Mouse (Mus musculus): ENCODE measurements around the gene Adgrg1.
A peak's percentile ranks its signal among the peaks of the same experiment; 100 is the strongest.

The Adgrg1 gene

GRCm38 (mm10) chr8:95041883-95042784, 67.6 kb downstream of the Adgrg1 start:
- DNase-seq (ENCODE audit: low spot score): no peak

DNA sequence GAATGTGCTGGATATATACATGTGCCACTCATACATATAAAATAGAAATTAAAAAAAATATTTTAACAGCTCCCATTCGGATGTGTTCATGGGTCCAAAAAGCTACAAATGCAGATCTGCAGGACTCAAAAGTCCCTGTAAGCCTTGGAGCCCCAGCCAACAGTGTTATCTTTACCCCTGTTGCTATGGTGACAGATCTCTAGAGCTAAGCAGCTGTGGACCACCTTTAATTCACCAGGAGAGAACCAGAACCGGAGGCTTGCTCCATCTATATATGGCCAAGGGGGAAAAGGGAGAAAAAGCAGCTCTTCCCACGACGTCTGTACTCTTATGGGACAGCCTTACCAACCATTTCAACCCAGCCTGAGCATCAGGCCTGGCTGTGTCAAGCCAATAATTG, 70.3 kb downstream of the Adgrg1 start:
- DNase-seq (ENCODE audit: low spot score): no peak

DNA sequence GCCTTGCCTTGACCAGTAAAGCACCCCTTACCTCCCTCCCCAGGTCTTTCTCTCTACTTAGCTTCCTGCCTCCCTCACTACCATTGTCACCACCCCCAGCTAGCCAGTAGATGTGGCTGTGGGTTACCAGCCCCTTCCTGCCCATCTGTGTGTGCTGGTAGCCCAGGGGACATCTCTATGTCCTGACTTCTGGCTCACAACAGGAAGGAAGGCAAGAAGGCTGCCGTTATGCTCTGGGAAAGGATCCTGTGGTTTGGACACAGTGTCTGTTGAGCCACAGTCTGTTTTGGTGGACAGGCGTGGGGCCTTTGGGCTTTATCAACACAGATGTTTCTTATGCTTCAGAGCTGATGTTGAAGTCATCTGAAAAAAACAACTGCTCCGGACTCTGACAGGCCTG, 72.4 kb downstream of the Adgrg1 start:
- DNase-seq (ENCODE audit: low spot score): no peak

GRCm38 (mm10) chr8:95047884-95048680, 73.5 kb downstream of the Adgrg1 start:
- DNase-seq (ENCODE audit: low spot score): no peak

DNA sequence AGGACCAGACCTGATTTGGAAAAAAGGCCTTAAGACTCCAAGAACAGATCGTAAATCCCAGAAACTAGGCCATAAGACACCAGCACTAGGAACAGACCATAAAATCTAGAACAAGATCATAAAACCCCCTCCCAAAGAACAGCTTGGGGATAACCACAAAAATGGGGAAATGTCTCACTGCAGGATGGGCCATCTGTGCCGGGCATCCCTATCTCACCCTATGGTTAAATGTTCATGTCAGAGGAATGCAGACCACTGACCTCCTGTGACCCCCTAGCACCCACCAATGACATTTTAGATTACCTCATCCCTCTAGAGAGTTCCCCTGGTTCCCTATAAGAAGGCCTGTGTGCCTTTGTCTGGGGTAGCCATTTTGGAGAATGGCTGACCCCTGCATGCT, 75.1 kb downstream of the Adgrg1 start:
- DNase-seq (ENCODE audit: low spot score): no peak

DNA sequence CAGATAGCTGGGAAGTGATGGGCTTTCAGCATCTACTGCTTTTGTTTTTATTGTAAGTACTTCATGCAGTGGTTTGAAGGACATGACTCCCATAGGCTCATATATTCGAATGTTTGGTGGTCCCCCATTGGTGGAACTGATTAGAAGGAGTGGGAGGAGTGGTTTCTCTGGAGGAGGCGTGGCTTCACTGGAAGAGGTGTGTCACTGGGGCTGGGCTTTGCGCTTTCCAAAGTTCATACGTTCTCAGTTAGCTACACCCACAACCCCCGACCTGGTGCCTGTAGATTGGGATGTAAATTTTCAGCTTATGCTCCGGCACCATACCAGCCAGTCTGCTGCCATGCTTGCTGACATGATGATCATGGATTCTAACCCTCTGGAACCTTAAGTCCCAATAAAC, 79.9 kb downstream of the Adgrg1 start:
- no peak for DNase-seq (ENCODE audit: low spot score)

GRCm38 (mm10) chr8:95054927-95055510, 80.5 kb downstream of the Adgrg1 start, which contains the start of gene Drc7:
Drc7 (plus strand) TSS chr8:95055103.
- DNase-seq (ENCODE audit: low spot score): peak; percentile 53

- DNase-seq (ENCODE audit: low spot score): no peak
Observed at GRCm38 (mm10) chr8:95056414-95056813, 81.9 kb downstream of the Adgrg1 start.

GRCm38 (mm10) chr8:95058661-95059060, 84.1 kb downstream of the Adgrg1 start:
- DNase-seq (ENCODE audit: low spot score): no peak

DNA sequence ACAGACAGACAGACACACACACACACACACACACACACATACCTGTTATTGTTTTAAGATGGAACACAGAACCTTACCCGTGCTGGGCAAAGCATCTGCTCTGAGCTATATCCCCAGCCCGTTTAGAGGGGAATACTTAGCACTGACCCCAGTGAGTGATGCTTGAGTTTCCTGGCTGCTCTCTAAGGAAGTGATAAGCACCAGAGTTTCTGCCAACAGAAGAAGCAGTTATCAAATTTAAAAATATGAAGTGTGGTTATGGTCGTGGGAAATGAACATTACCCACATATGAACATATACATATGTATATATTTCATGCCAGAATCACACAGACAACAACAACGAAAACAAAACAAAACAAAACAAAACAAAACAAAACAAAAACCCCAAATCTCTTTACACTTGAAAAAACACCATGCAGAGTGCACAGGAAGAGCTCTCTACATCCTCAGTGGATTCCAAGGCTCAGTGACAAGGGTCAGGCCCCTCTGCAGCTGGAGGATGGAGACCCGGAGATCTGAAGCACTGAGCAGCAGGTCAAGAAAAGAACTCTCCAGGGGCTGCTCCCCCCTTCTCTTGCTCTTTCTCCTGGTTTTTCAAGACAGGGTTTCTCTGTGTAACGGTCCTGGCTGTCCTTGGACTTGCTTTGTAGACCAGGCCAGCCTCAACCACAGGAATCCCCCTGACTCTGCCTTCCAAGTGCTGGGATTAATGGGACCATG, 85.4 kb downstream of the Adgrg1 start:
- no peak for DNase-seq (ENCODE audit: low spot score)

Data from retina, embryonic 14.5 days (tissue).